ENCODE assay signal across 7 mouse cellular contexts in the genomic region with DNA sequence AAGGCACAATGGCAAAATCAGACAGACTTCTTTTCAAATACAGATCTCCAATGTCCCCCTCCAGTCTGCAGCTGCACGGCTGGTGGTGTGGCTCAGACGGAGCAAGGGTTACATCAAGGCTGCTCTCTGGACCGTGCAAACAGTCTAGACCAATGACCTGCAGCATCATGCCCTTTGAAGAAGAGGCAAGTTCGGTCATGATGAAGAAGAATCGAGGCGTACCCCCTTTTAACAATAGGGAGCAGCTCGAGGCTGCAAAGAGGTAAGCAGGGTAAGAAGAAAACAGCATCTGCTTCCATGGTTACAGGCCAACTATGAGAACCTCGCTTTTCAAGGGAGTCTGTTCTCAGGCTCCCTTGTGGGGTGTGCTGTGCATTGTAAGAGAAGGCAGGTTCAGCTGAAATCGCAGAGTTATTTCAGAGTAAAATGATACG.
DNase-seq lines count a peak whose midpoint lies in the region; ATAC-seq and TF ChIP-seq lines count a peak whose summit lies in the region.

No protein-coding gene starts in this region.

- H3K36me3 ChIP-seq in midbrain, embryonic 10.5 days = peaks cover 10% of the 10 kb centered on the region; the same call in 1 of the 2 replicates
- no peaks in the 10 kb centered on the region for H3K36me3 ChIP-seq in stomach, embryonic 16.5 days (ENCODE audit: control insufficient read depth, insufficient read depth, low read length)

- H3K27ac ChIP-seq in midbrain, embryonic 10.5 days (replicated peaks) = peak overlapping the region; percentile 96
- peak overlapping the region; percentile 42 for H3K27ac ChIP-seq in stomach, embryonic 16.5 days (ENCODE audit: low read length)

- TF ChIP-seq CTCF in Patski (IDR thresholded peaks at IDR 0.05) = no peak

- no peak for DNase-seq in Patski (ENCODE audit: low read depth, low spot score)
- DNase-seq in cerebellum, adult 9-11 months = peak; percentile 28
- peak; percentile 38 to 42 for DNase-seq in frontal cortex, postnatal 25 days (ENCODE audit: low spot score in 2 of 2)
- peak; percentile 68 to 70 for DNase-seq in kidney, postnatal 36 days
- DNase-seq in midbrain, embryonic 10.5 days (ENCODE audit: low spot score) = peak; percentile 91
- no peak for DNase-seq in spleen, postnatal 4 days (ENCODE audit: low spot score in 2 of 2)

- CTCF ChIA-PET in Patski (lab: Charles Lee) = interaction anchor here (1.7 to 4.6 kb wide), 3 partner anchors 12 to 92 kb away, joined by 7 to 23 read pairs (median 12); no protein-coding TSS in a partner anchor

- in situ Hi-C loops in Patski (cut with MboI; ENCODE audit: low pct_unique_long_range_greater_than_20kb) = loop anchor here (5.0 kb wide), 1 partner anchor 76 kb away; no protein-coding TSS in a partner anchor

- no peaks in the 10 kb centered on the region for H3K27me3 ChIP-seq in Patski
- no peaks in the 10 kb centered on the region for H3K27me3 ChIP-seq in midbrain, embryonic 10.5 days (ENCODE audit: low read depth, poor library complexity, severe bottlenecking)
- no peaks in the 10 kb centered on the region for H3K27me3 ChIP-seq in stomach, embryonic 16.5 days (ENCODE audit: control insufficient read depth, insufficient read depth, low read length)

- H3K4me3 ChIP-seq in midbrain, embryonic 10.5 days = peak overlapping the region; percentile 66
- no peak overlapping the region for H3K4me3 ChIP-seq in stomach, embryonic 16.5 days (replicated peaks; ENCODE audit: low read length)

- no peaks in the 10 kb centered on the region for H3K9me3 ChIP-seq in midbrain, embryonic 10.5 days (replicated peaks)
- H3K9me3 ChIP-seq in stomach, embryonic 16.5 days (replicated peaks; ENCODE audit: control insufficient read depth, low read length) = no peaks in the 10 kb centered on the region

- H3K4me1 ChIP-seq in midbrain, embryonic 10.5 days = peaks cover 44% of the 10 kb centered on the region
- H3K4me1 ChIP-seq in stomach, embryonic 16.5 days (ENCODE audit: control insufficient read depth, insufficient read depth, low read length) = peaks cover 8% of the 10 kb centered on the region; the same call in 1 of the 2 replicates

- POLR2A ChIA-PET in Patski (lab: Charles Lee) = interaction anchor here (0.5 to 4.3 kb wide), 3 partner anchors 92 to 965 kb away, joined by 3 to 24 read pairs (median 4); no protein-coding TSS in a partner anchor

- WGBS in midbrain, embryonic 10.5 days = 5% methylated on average over 10 of the region's 10 CpGs
- WGBS in stomach, embryonic 16.5 days = 38% methylated on average over 10 of the region's 10 CpGs

- H3K9ac ChIP-seq in stomach, embryonic 16.5 days (ENCODE audit: low read length) = no peak overlapping the region; the same call in 1 of the 2 replicates

- peak overlapping the region; percentile 42 for H3K4me2 ChIP-seq in stomach, embryonic 16.5 days (ENCODE audit: low read depth, low read length)

- ATAC-seq in Patski = peak; percentile 74
- ATAC-seq in stomach, embryonic 16.5 days (ENCODE audit: insufficient read depth, low FRiP score) = 0 out of 2 replicates have a peak, but pooled peaks have one; percentile 47

Comparison
In these comparisons a context has a peak if more than half of its experiments do, and no peak if none do; other contexts are left out.
1. DNase-seq: peak in cerebellum, adult 9-11 months (single experiment), frontal cortex, postnatal 25 days (2 of 2), kidney, postnatal 36 days (2 of 2) and midbrain, embryonic 10.5 days (single experiment); none in Patski (single experiment) and spleen, postnatal 4 days (0 of 2).